Mouse (Mus musculus) brain, embryonic 14.5 days (tissue): ENCODE measurements around the gene Apobr.

Experiments
- CTCF ChIP-seq: fragments of 200-500 bp; IDR thresholded peaks from 2 replicates; pipeline ENCODE4 v1.5.1; 2012; ENCODE audit warnings: inconsistent platforms, mild to moderate bottlenecking, moderate library complexity, borderline replicate concordance; ENCODE audit not compliant: insufficient read depth, insufficient read length; ENCODE audit errors: extremely low read depth
- POLR2A ChIP-seq: fragments of 200-500 bp; IDR thresholded peaks from 2 replicates; pipeline ENCODE4 v1.6.1; 2012; ENCODE audit warnings: mild to moderate bottlenecking, inconsistent platforms, borderline replicate concordance; ENCODE audit not compliant: poor library complexity, insufficient read depth, insufficient read length, severe bottlenecking; ENCODE audit errors: extremely low read depth

- TF ChIP-seq CTCF (no peak), POLR2A (no peak)
Observed at GRCm38 (mm10) chr7:126584506-126584977, at the start of gene Apobr.
